Mouse (Mus musculus) Patski (cell line): ENCODE data around the gene Fmo6. TPM values are rescaled to one million over a fixed set of nuclear protein-coding genes. Genes with fewer than 3 reads are reported as not detected.

ENCODE experiments used
- ATAC-seq: fragments of 100-300 bp; one replicate; pipeline ENCODE4 v1.8.0; 2021
- CTCF ChIA-PET: fragments of 350-600 bp; sonication (Branson Sonifier 250); formaldehyde crosslinking; loops from one replicate; lab custom pipeline; 2022; ENCODE audit warnings: inconsistent platforms; lab: Charles Lee
- POLR2A ChIA-PET: fragments of 350-600 bp; sonication (Branson Sonifier 250); formaldehyde crosslinking; loops from one replicate; lab custom pipeline; 2022; ENCODE audit warnings: antibody characterized with exemption, inconsistent platforms; lab: Charles Lee
- DNase-seq: peaks from one replicate; pipeline ENCODE4 v3.0.0-alpha.2; 2011; ENCODE audit warnings: low read depth, low spot score
- H3K27me3 ChIP-seq: fragments of 371-371 bp; one replicate; pipeline ENCODE4 v1.5.1; 2021
- CTCF ChIP-seq: fragments of 100-300 bp; IDR thresholded peaks from one replicate; pipeline ENCODE4 v1.5.1; 2021
- in situ Hi-C: fragments of 300-500 bp; cut with MboI; formaldehyde crosslinking; loops from 3 replicates; pipeline ENCODE4 v1.11.1; 2018; ENCODE audit warnings: low pct_unique_long_range_greater_than_20kb, mixed read lengths
- polyA plus RNA-seq: library from polyadenylated mRNA; unstranded; gene quantifications from one replicate; pipeline ENCODE4 v1.2.3, GENCODE M21; 2021

Gene Fmo6
- polyA plus RNA-seq, 1 experiment from 2014 or later, result not detected

DNA sequence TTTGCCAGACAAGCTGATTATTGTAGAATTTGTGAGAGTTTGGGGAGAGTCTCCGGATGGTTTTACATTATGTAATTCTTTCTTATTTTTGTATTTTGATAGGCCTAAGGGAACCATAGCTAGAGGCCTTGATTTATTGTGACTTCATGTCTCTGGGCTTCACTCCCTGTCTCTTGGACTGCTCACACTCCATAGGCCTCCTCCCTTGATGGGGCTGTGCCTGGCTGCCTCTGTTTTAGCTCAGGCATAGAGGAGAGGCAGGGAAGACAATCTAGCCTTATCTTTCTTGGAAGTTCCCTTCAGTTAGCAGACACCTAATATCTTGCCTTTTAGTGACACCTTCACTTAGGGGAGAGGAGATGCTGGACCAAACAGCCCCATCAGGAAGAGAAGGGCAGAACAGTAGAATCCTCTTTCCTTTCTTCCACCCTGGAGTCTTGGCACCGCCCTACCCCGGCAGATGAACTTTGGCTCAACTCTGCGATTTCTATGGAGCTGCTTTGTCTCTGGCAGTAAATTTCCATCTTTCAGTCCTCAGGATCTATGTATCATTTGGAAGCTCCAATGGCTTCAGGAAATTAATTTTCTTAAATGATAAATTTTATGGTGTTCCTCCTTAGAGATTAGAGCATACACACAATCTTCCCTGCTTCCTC is 1.5 kb upstream of the Fmo6 start:
- CTCF ChIA-PET, result interaction anchor here (1.4 kb wide), 1 partner anchor 12 kb away, joined by 3 read pairs; no protein-coding TSS in a partner anchor
- POLR2A ChIA-PET, result interaction anchor here (1.6 kb wide), 1 partner anchor 9 kb away, joined by 3 read pairs; no protein-coding TSS in a partner anchor
- TF ChIP-seq CTCF, result no peak
- H3K27me3 ChIP-seq, result peaks cover 42% of the 10 kb centered on the region
- in situ Hi-C loops, result no loop called here
- ATAC-seq (no peak), DNase-seq (no peak)

DNA sequence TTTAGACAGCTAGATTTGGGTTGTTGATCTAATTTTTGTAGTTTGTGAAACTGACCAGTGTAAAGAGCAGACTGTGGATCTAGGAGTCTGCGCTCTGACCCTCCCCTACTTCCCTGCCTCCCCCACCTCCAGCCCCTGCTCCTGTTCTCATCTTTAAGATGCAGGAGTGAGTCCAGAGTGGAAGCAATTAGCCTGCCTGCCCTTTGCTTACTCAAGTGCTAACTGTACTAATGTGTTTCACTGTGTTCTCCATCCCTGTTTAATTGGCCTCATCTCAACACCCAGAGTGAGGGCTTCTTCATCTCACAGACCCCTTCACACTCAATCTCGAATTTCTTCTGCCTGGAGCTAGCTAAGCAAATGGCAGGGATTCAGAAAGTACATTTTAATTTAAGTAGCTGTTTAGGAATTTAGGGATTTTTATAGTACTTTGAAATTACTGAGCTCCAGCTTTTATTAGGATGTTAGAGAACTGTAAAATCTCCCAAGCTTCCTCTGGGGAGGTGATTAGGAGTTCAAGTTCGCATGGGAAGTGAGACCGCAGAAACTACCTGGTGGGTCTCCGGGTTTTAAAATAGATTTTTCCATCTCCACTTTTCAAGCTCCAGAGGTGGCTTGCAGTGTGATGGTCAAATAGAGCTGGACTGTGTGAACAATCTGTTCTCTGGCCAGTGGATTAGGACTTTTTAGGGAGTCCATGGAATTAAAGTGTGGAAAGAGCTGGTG is 818 bp upstream of the Fmo6 start:
- POLR2A ChIA-PET, result interaction anchor here (1.6 kb wide), 1 partner anchor 10 kb away, joined by 3 read pairs; no protein-coding TSS in a partner anchor
- peaks cover 42% of the 10 kb centered on the region for H3K27me3 ChIP-seq
- no peak for ATAC-seq
- CTCF ChIA-PET, result interaction anchor here (1.4 kb wide), 1 partner anchor 12 kb away, joined by 3 read pairs; no protein-coding TSS in a partner anchor
- in situ Hi-C loops, result no loop called here
- no peak for TF ChIP-seq CTCF
- no peak for DNase-seq

DNA sequence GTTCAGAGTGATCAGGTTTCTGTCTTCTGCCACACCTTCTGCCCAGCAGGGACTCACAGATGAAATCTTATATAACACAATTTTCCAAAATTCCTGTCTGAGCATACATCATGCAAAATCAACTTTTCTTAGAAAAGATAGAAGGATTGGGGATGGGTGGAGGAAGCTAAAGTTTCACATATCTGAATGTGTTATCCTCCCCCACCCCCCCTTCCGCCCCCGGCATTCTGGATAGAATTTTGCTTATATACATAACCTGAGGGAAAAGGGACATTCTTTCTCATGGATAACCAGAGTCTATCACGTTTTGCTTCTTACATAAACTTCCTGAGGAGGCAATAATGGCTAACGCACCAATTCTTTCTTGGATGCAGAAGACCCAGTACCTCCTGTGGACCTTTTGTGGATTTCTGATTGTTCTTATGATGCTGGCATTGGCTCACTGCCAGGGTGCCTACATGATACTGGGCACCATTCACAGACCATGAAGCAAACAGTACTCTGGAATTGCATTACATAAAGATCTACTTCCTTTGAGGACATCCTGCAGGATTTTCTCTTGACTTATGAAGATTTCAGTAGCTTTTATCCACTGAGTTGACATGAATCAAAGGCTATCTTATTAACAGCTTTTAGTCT is 2.8 kb downstream of the Fmo6 start:
- ChIA-PET CTCF (interaction anchor here (1.4 kb wide), 1 partner anchor 9 kb away, joined by 3 read pairs; no protein-coding TSS in a partner anchor), POLR2A (no interaction called here)
- ATAC-seq, result no peak
- DNase-seq, result no peak
- peaks cover 38% of the 10 kb centered on the region for H3K27me3 ChIP-seq
- no peak for TF ChIP-seq CTCF
- in situ Hi-C loops, result no loop called here

DNA sequence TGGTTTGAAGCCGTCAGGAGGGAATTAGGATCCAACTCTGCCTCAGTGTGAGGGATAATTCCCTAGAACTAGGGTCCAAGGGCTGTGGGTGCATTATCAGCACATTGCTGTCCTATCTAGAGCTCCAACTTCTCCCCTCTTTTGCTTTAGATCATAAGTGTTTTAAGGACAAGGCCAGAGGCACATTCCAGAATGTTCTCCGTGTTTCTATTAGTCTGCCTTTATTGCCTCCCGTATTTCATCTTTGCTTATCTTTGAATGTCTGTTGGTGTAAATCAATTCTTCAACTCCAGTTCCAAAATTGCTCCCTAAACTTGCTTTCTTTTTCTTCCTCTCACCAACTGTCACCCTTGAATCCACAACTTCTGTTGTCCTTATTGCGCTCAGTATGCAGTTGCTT is 4.9 kb downstream of the Fmo6 start:
- TF ChIP-seq CTCF, result no peak

DNA sequence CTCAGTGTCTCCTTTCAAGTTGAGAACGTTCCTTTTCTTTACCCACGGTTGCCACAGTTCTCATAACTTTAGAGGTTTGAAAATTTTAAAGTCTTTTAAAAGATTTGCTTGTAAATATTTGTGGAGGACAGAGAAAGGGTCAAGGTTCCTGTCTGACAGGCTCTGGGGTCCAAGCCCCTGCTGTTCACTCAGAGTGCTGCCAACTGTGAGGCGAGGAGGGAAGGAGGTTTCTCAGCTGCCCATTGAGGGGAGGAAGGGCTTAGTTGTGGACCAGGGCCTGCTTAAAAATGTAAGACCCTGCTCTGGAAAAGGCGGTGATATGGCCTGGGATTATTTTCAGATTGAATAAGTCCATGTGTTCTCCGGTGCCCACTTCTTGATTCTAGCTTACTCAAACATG is 5.4 kb downstream of the Fmo6 start:
- H3K27me3 ChIP-seq, result peaks cover 36% of the 10 kb centered on the region
- TF ChIP-seq CTCF, result no peak
- in situ Hi-C loops, result no loop called here
- POLR2A ChIA-PET, result no interaction called here
- ATAC-seq (no peak), DNase-seq (no peak)
- CTCF ChIA-PET, result no interaction called here

More for the DNA sequence above, 4.9 kb downstream of the Fmo6 start:
- POLR2A ChIA-PET, result no interaction called here
- in situ Hi-C loops, result no loop called here
- CTCF ChIA-PET, result no interaction called here
- DNase-seq (no peak), ATAC-seq (no peak)
- peaks cover 36% of the 10 kb centered on the region for H3K27me3 ChIP-seq

DNA sequence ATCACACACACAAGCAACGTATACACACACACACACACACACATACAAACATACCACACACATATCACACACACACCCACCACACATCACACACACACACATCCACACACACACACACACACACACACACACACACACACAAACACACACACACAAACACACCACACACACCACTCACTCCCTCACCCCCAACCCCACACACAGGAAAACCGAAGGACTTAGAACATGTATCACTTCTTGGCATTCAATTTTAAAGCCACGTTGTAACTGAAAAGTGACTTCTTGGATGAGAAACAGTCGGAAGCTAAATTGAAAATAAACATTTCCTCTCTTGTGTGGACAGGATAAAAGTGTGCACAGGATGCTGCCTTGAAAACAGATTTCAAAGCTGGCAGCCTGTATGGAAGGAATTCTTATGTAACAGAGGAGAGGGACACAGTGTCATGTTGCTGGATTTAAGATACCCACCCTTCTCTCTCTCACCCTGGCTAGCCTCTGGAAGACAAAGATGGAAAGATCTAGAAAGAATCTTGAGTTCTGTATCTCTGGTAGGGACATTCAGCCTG is 5.9 kb downstream of the Fmo6 start:
- ATAC-seq (no peak), DNase-seq (no peak)
- H3K27me3 ChIP-seq, result peaks cover 36% of the 10 kb centered on the region
- CTCF ChIA-PET, result no interaction called here
- in situ Hi-C loops, result no loop called here
- TF ChIP-seq CTCF, result no peak
- POLR2A ChIA-PET, result no interaction called here

DNA sequence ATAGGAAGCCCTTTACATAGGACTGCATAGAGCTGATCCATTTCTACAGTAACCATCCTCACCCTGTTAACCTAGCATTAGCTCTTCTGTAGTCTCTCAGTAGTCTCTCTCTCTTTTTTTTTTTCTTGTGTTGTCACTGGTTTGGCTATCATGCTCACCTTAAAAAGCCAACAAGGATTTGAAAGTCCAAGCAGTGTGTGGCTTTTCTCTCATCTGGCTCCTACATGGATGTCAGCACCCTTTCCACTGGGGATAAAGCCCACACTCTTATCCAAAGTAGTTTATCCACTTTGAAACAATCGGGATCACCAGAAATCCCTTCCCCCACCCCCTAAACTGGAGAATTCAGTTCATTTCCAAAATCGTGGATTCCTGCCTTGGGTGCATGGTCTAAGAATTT is 6.7 kb downstream of the Fmo6 start:
- no peak for TF ChIP-seq CTCF
- in situ Hi-C loops, result no loop called here
- no peak for ATAC-seq
- CTCF ChIA-PET, result no interaction called here
- H3K27me3 ChIP-seq, result peaks cover 38% of the 10 kb centered on the region
- no peak for DNase-seq
- POLR2A ChIA-PET, result no interaction called here

DNA sequence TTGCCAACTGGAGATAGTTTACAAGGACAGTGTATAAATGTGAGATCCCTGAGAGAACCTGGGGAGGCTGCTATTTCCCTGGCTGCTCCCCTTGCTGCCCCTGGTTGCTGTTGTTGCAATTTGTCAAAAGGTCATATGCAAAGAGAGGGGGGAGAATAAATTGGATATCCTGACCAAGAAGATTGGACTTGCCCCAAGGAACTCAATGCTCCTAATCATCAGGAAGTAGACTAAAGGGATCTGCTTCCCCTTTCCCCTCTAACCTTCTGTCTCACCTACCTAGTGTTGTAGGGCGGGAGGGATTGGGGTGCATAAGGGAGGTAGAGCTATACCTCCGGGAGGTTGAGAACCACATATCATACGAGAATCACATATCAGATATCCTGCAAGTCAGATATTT is 8.2 kb downstream of the Fmo6 start:
- CTCF ChIA-PET, result no interaction called here
- TF ChIP-seq CTCF, result no peak
- POLR2A ChIA-PET, result no interaction called here
- in situ Hi-C loops, result no loop called here
- ATAC-seq (no peak), DNase-seq (no peak)
- H3K27me3 ChIP-seq, result peaks cover 30% of the 10 kb centered on the region

DNA sequence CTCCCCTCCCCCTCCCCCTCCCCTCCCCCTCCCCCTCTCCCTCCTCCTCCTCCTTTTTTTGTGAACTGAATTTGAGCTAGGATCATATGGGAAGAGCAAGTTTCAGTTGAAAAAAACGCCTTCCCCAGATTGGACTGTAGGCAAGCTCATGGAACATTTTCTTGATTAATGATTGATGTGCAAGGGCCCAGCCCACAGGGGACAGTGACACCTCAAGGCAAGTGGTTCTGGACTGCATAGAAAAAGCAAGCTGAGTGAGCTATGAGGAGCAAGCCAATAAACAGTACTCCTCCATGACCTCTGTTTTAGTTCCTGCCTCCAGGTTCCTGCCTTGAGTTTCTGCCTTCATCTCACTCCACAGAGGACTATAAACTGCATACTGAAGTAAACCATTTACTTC is 12.2 kb downstream of the Fmo6 start:
- H3K27me3 ChIP-seq, result peaks cover 53% of the 10 kb centered on the region
- CTCF ChIA-PET, result no interaction called here
- in situ Hi-C loops, result no loop called here
- POLR2A ChIA-PET, result no interaction called here
- ATAC-seq (no peak), DNase-seq (no peak)
- TF ChIP-seq CTCF, result no peak

DNA sequence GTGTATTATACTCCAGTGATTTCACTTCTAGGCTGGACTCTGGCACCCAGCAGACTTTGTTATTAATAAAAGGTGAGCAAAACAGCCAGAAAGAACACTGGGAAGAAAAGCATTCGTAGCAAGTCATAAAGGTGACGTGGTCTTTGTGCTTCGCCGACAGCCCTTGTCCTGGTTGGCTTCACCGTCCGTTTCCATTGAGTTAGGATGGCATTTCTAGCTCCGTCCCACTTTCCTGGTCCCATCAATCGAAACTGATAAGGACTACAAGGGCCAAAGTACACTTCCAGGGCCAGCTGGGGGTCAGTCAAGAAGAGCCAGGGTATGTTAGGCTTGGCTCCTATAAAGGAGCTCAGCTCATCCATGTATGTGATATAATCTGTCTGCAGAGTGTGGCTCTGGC is 20.7 kb downstream of the Fmo6 start:
- no peak for TF ChIP-seq CTCF
- DNase-seq (no peak), ATAC-seq (no peak)
- peaks cover 32% of the 10 kb centered on the region for H3K27me3 ChIP-seq
- ChIA-PET POLR2A (no interaction called here), CTCF (no interaction called here)
- in situ Hi-C loops, result no loop called here
